8 mouse cellular contexts compared by ENCODE assay signal in the genomic region with DNA sequence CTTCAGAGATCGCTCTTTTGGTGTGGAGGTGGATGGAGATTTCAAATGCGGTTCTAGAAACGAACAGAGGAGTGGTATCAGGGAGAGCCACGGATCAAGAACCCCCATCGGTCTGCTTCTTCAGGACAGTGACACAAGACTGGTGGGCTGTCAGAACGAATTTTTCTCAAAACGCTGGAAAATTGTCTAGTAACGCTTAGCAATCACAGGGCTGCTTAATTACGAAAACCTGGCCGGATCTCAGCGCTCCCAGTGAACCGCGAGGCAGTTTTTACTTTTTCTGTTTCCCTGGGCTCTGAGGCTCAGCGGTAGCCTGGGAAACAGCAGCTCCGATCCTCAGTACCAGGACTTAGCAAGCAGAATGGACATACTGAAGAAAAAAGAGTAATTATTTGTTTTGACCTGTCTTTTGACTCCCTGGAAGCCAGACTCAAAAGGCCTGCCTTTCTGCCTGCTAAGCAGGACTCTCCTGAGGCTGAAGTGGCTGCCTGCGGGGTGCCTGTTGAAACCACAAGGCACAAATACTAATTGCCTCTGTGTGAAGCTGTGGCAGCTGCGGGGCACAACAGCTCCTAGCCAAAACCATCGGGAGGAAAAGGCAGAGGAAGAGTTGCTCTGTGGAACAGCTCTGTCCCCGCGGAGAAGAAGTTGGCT.
A peak's percentile ranks its signal among the peaks of the same experiment; 100 is the strongest.
DNase-seq lines count a peak whose midpoint lies in the region; ATAC-seq lines count a peak whose summit lies in the region.

No protein-coding gene starts in this region.

- no peaks in the 10 kb centered on the region for H3K4me1 ChIP-seq in embryonic facial prominence, embryonic 15.5 days
- no peaks in the 10 kb centered on the region for H3K4me1 ChIP-seq in neural tube, embryonic 13.5 days (replicated peaks)

- peak overlapping the region; percentile 15; the same call in 1 of the 2 replicates for H3K4me3 ChIP-seq in embryonic facial prominence, embryonic 15.5 days (replicated peaks)
- H3K4me3 ChIP-seq in neural tube, embryonic 13.5 days: no peak overlapping the region

- H3K36me3 ChIP-seq in embryonic facial prominence, embryonic 15.5 days: no peaks in the 10 kb centered on the region
- no peaks in the 10 kb centered on the region for H3K36me3 ChIP-seq in neural tube, embryonic 13.5 days

- DNase-seq in left cerebral cortex, postnatal 4 days: peak; percentile 48
- no peak for DNase-seq in left cerebral cortex, postnatal 14 days (ENCODE audit: low spot score in 2 of 2)
- peak; percentile 22 to 27 for DNase-seq in layer of hippocampus, adult 8-10 months (ENCODE audit: low spot score in 2 of 2)
- DNase-seq in adrenal gland, postnatal 14 days: no peak
- no peak for DNase-seq in gastrocnemius, postnatal 4 days (ENCODE audit: low spot score in 2 of 2)
- no peak for DNase-seq in thymus, postnatal 25 days

- 27% methylated on average over 20 of the region's 20 CpGs for WGBS in embryonic facial prominence, embryonic 15.5 days
- 26% methylated on average over 20 of the region's 20 CpGs for WGBS in neural tube, embryonic 13.5 days

- H3K9me3 ChIP-seq in embryonic facial prominence, embryonic 15.5 days (replicated peaks): no peaks in the 10 kb centered on the region
- H3K9me3 ChIP-seq in neural tube, embryonic 13.5 days: no peaks in the 10 kb centered on the region

- ATAC-seq in embryonic facial prominence, embryonic 15.5 days (ENCODE audit: insufficient number of reproducible peaks, low FRiP score, low TSS enrichment, low read depth): no peak
- peak; percentile 59; the same call in 1 of the 2 replicates for ATAC-seq in neural tube, embryonic 13.5 days (ENCODE audit: low read depth)

- intact Hi-C loops in left cerebral cortex, postnatal 4 days (cut with DNase I): no loop called here
- intact Hi-C loops in left cerebral cortex, postnatal 14 days (cut with DNase I): no loop called here

- peak overlapping the region; percentile 39 for H3K4me2 ChIP-seq in embryonic facial prominence, embryonic 15.5 days (replicated peaks)
- H3K4me2 ChIP-seq in neural tube, embryonic 13.5 days: peak overlapping the region; percentile 28

- H3K9ac ChIP-seq in embryonic facial prominence, embryonic 15.5 days: no peak overlapping the region
- H3K9ac ChIP-seq in neural tube, embryonic 13.5 days: no peak overlapping the region

- no peak overlapping the region for H3K27ac ChIP-seq in embryonic facial prominence, embryonic 15.5 days (replicated peaks)
- H3K27ac ChIP-seq in neural tube, embryonic 13.5 days (replicated peaks): no peak overlapping the region

- H3K27me3 ChIP-seq in embryonic facial prominence, embryonic 15.5 days: no peaks in the 10 kb centered on the region
- no peaks in the 10 kb centered on the region for H3K27me3 ChIP-seq in neural tube, embryonic 13.5 days

Comparison
In these comparisons a context has a peak if more than half of its experiments do, and no peak if none do; other contexts are left out.
1. DNase-seq: peak in left cerebral cortex, postnatal 4 days (single experiment) and layer of hippocampus, adult 8-10 months (2 of 2); none in left cerebral cortex, postnatal 14 days (0 of 2), adrenal gland, postnatal 14 days (single experiment), gastrocnemius, postnatal 4 days (0 of 2) and thymus, postnatal 25 days (single experiment).